Mouse (Mus musculus) stomach, embryonic 14.5 days (tissue): ENCODE data around the gene Antxrl. TPM values are rescaled to one million over a fixed set of nuclear protein-coding genes. Genes with fewer than 3 reads are reported as not detected.
A peak's percentile ranks its signal among the peaks of the same experiment; 100 is the strongest.

Source experiments
- ATAC-seq: fragments of 200-750 bp; cut with Nextera tagmentation; 2 replicates; pipeline ENCODE4 v1.8.0; 2017; ENCODE audit warnings: low read depth, moderate TSS enrichment; ENCODE audit not compliant: insufficient number of reproducible peaks, insufficient read depth, low FRiP score
- H3K27ac ChIP-seq: fragments of 300-500 bp; sonication (generic); 2 replicates; pipeline ENCODE4 v1.5.1; 2014; ENCODE audit warnings: mild to moderate bottlenecking, low read length, moderate library complexity, mixed read lengths
- H3K27me3 ChIP-seq: fragments of 300-500 bp; sonication (generic); 2 replicates; pipeline ENCODE4 v1.6.1; 2014; ENCODE audit warnings: low read length, control low read depth, mixed read lengths; ENCODE audit not compliant: control insufficient read depth, insufficient read depth
- H3K36me3 ChIP-seq: fragments of 300-500 bp; sonication (generic); 2 replicates; pipeline ENCODE4 v1.6.1; 2014; ENCODE audit warnings: mild to moderate bottlenecking, control low read depth, low read length, moderate library complexity, mixed read lengths; ENCODE audit not compliant: control insufficient read depth, insufficient read depth
- H3K4me1 ChIP-seq: fragments of 300-500 bp; sonication (generic); 2 replicates; pipeline ENCODE4 v1.6.1; 2014; ENCODE audit warnings: low read length, control low read depth, mixed read lengths; ENCODE audit not compliant: control insufficient read depth, insufficient read depth
- H3K4me2 ChIP-seq: fragments of 300-500 bp; sonication (generic); replicated peaks from 2 replicates; pipeline ENCODE4 v1.6.1; 2014; ENCODE audit warnings: low read depth, low read length, control low read depth
- H3K4me3 ChIP-seq: fragments of 300-500 bp; sonication (generic); 2 replicates; pipeline ENCODE4 v1.5.1; 2014; ENCODE audit warnings: low read depth, low read length, control low read depth
- H3K9ac ChIP-seq: fragments of 300-500 bp; sonication (generic); replicated peaks from 2 replicates; pipeline ENCODE4 v1.6.1; 2014; ENCODE audit warnings: low read depth, mild to moderate bottlenecking, control low read depth, low read length, moderate library complexity, mixed read lengths
- H3K9me3 ChIP-seq: fragments of 300-500 bp; sonication (generic); 2 replicates; pipeline ENCODE4 v1.6.1; 2016; ENCODE audit warnings: low read depth, low read length, control low read depth; ENCODE audit not compliant: control insufficient read depth
- WGBS: fragments of 180-500 bp; shearing (Covaris S2); extraction: QIAGEN DNeasy Blood & Tissue Kit; methylation state at CpG from one replicate; pipeline ENCODE4 v1.1.7; 2014; 5-methylcytosine and 5-hydroxymethylcytosine counted together
- polyA plus RNA-seq: library from polyadenylated mRNA; unstranded; fragments of >200 nt; fragmentation: Nextera tagmentation; extraction: Ambion mirVana; gene quantifications from 2 replicates; pipeline ENCODE4 v1.2.1, GENCODE M21; 2014

The Antxrl gene
- polyA plus RNA-seq, 1 experiment from 2014 or later: not detected

- H3K4me3 ChIP-seq: no peak overlapping the region
- H3K36me3 ChIP-seq: no peaks in the 10 kb centered on the region
- H3K27ac ChIP-seq: no peak overlapping the region
- H3K4me1 ChIP-seq: no peaks in the 10 kb centered on the region
- no peak for ATAC-seq
- H3K27me3 ChIP-seq: no peaks in the 10 kb centered on the region
- H3K9me3 ChIP-seq: no peaks in the 10 kb centered on the region
- peak overlapping the region; percentile 22 for H3K4me2 ChIP-seq
- WGBS: 63% methylated on average over 2 of the region's 2 CpGs
- H3K9ac ChIP-seq: no peak overlapping the region
Measured at GRCm38 (mm10) chr14:34087856-34088398, 35.4 kb downstream of the Antxrl start.

DNA sequence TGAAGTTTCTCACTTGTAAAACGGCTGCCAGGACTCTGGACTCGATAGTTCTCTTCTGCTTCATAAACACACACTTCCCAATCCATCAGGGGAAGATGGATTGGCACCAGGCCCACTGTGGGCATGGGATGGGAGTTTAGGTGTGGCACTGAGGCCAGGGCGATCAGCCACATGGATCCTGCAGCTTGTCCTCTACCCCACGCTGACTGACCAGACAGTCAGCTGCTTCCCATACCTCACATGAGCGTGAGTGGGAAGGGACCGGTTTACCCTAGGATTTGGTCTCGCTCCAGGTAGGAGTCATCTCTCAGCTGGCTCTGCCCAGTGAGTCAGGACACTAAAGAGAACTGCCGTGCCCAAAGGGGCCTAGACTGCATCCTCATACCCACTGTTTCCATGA, 37.3 kb downstream of the Antxrl start:
- Histone ChIP-seq H3K9me3 (no peaks in the 10 kb centered on the region), H3K9ac (no peak overlapping the region), H3K4me1 (no peaks in the 10 kb centered on the region), H3K36me3 (no peaks in the 10 kb centered on the region), H3K27me3 (no peaks in the 10 kb centered on the region), H3K4me3 (no peak overlapping the region), H3K4me2 (no peak overlapping the region), H3K27ac (no peak overlapping the region)
- ATAC-seq: no peak
- WGBS: 78% methylated on average over 8 of the region's 8 CpGs

- H3K9ac ChIP-seq: no peak overlapping the region
- WGBS: 81% methylated on average over 5 of the region's 5 CpGs
- no peak overlapping the region for H3K4me2 ChIP-seq
- H3K27ac ChIP-seq: no peak overlapping the region
- no peaks in the 10 kb centered on the region for H3K36me3 ChIP-seq
- H3K9me3 ChIP-seq: no peaks in the 10 kb centered on the region
- H3K27me3 ChIP-seq: no peaks in the 10 kb centered on the region
- no peak overlapping the region for H3K4me3 ChIP-seq
- H3K4me1 ChIP-seq: no peaks in the 10 kb centered on the region
- ATAC-seq: no peak
Measured at GRCm38 (mm10) chr14:34091475-34091874, 39.0 kb downstream of the Antxrl start.

- no peak overlapping the region for H3K4me2 ChIP-seq
- no peaks in the 10 kb centered on the region for H3K4me1 ChIP-seq
- no peaks in the 10 kb centered on the region for H3K36me3 ChIP-seq
- no peaks in the 10 kb centered on the region for H3K27me3 ChIP-seq
- 90% methylated on average over 1 of the region's 1 CpGs for WGBS
- no peaks in the 10 kb centered on the region for H3K9me3 ChIP-seq
- no peak overlapping the region for H3K4me3 ChIP-seq
- no peak overlapping the region for H3K9ac ChIP-seq
- no peak overlapping the region for H3K27ac ChIP-seq
- no peak for ATAC-seq
Measured at GRCm38 (mm10) chr14:34092856-34093255, 40.3 kb downstream of the Antxrl start.

- no peak overlapping the region for H3K4me3 ChIP-seq
- no peaks in the 10 kb centered on the region for H3K27me3 ChIP-seq
- H3K9ac ChIP-seq: no peak overlapping the region
- no peaks in the 10 kb centered on the region for H3K4me1 ChIP-seq
- no peak for ATAC-seq
- H3K9me3 ChIP-seq: no peaks in the 10 kb centered on the region
- WGBS: 81% methylated on average over 5 of the region's 5 CpGs
- H3K36me3 ChIP-seq: no peaks in the 10 kb centered on the region
- H3K4me2 ChIP-seq: no peak overlapping the region
- H3K27ac ChIP-seq: no peak overlapping the region
Measured at GRCm38 (mm10) chr14:34096161-34096560, 43.7 kb downstream of the Antxrl start.

- WGBS: 57% methylated on average over 5 of the region's 5 CpGs
- Histone ChIP-seq H3K4me3 (no peak within 1 kb of the TSS), H3K27me3 (no peaks in the 10 kb centered on the region), H3K9me3 (no peaks in the 10 kb centered on the region), H3K9ac (no peak within 1 kb of the TSS), H3K36me3 (no peaks in the 10 kb centered on the region), H3K4me1 (no peaks in the 10 kb centered on the region), H3K4me2 (no peak within 1 kb of the TSS), H3K27ac (no peak within 1 kb of the TSS)
- ATAC-seq: no peak
Measured at GRCm38 (mm10) chr14:34102601-34103000, 50.1 kb downstream of the Antxrl start, which contains the start of gene A630023A22Rik. A630023A22Rik (minus strand) TSS chr14:34102754.

DNA sequence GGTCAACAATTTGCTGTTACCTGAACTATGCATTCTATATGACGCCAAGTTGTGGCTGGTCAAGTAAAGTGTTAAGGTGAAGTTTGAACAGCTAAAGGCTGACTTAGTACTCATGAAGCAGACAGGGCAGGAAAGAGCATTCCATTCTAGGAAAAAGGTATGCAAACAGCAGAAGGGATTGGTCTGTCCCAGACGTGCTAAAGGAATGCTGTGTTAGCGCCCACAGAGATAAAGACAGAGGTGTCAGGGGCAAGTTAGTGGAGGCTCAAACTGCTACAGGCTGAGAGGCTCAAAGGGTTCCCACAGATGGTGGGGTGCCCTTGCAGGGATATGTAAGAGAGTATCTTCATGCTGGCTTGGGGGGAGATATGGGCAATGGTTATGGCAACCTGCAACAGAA, 51.3 kb downstream of the Antxrl start:
- H3K27me3 ChIP-seq: no peaks in the 10 kb centered on the region
- WGBS: 57% methylated on average over 3 of the region's 3 CpGs

DNA sequence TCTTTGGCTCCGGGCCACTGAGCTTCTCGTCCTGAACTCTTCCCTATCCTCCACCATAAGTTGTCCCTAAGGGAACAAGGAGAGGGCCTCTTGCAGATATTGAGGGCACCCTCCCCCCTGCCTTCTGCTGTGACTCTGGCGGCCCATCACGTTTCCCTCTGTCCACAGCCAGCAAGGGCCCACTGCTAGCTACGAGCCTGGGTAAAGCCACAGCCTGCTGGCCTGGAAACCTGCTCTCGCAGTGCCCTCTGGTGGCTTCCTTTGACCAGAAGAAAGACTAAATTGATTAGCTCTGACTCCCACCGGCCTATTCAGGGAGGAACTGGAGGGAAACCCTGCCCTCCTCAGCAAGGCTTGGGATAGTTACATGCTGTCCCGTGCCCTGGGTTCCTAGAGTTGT, 52.4 kb downstream of the Antxrl start:
- Histone ChIP-seq H3K9ac (no peak overlapping the region), H3K27ac (no peak overlapping the region), H3K27me3 (no peaks in the 10 kb centered on the region), H3K4me1 (no peaks in the 10 kb centered on the region), H3K4me2 (no peak overlapping the region), H3K9me3 (no peaks in the 10 kb centered on the region), H3K36me3 (no peaks in the 10 kb centered on the region), H3K4me3 (no peak overlapping the region)
- 25% methylated on average over 8 of the region's 8 CpGs for WGBS
- ATAC-seq: peak; percentile 39

More for the DNA sequence above, 51.3 kb downstream of the Antxrl start:
- Histone ChIP-seq H3K9ac (no peak overlapping the region), H3K4me1 (no peaks in the 10 kb centered on the region), H3K4me3 (no peak overlapping the region), H3K9me3 (no peaks in the 10 kb centered on the region), H3K27ac (no peak overlapping the region), H3K36me3 (no peaks in the 10 kb centered on the region), H3K4me2 (no peak overlapping the region)
- ATAC-seq: no peak

DNA sequence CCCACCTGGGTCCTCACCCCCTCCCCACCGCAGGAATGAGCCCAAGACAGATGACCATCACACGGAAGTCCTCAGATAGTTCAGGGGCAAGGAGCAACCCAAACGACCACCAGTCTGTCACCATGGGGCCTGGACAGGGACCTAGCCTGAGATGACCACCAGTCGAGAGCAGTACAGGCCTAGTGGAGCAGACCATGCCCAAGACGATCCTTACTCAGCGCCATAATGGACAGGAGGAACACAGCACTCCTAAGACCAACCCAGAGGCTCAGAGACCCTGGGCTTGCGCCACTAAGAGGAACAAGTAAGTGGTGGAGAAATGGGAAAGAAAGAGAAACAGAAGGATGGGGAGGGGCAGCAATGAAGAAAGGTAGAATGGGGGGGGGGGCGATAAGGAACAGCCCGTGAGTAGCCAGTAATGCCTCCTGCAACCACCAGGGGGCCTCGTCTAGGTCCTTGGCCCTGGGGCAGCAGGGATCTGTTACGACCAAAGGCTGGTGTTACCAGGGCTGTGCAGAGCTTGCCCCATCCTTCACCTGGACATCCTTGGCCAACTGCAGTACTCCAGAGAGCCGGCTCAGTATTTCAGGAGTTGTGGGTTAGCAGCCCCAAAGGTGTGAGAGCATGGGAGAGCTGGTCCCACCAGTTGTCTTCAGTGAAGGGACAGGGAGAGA, 54.0 kb downstream of the Antxrl start:
- Histone ChIP-seq H3K27me3 (no peaks in the 10 kb centered on the region), H3K9me3 (no peaks in the 10 kb centered on the region), H3K4me3 (no peak overlapping the region), H3K36me3 (no peaks in the 10 kb centered on the region), H3K4me1 (no peaks in the 10 kb centered on the region), H3K9ac (no peak overlapping the region), H3K4me2 (no peak overlapping the region), H3K27ac (no peak overlapping the region)
- WGBS: 57% methylated on average over 12 of the region's 12 CpGs
- peak; percentile 38; the same call in 1 of the 2 replicates for ATAC-seq
